Mouse (Mus musculus): ENCODE data around the gene AA467197.

- no peak for TF ChIP-seq CTCF (IDR thresholded peaks at IDR 0.05; ENCODE audit: borderline replicate concordance, control insufficient read depth, extremely low read depth, insufficient read depth, low read length, poor library complexity)
- no peak for TF ChIP-seq POLR2A (IDR thresholded peaks at IDR 0.05; ENCODE audit: control insufficient read depth, extremely low read depth, insufficient read depth, low read length, poor library complexity)
Observed at GRCm38 (mm10) chr2:122610746-122611653, 25.8 kb upstream of the AA467197 start, which contains the start of gene Gatm.
